Mouse (Mus musculus) small intestine, adult 2 months (tissue): Measurements from ENCODE around the gene Vstm5.

ENCODE experiments used
- CTCF ChIP-seq: fragments of 200-500 bp; IDR thresholded peaks from 2 replicates; pipeline ENCODE4 v1.5.1; 2012; ENCODE audit warnings: low read depth, mild to moderate bottlenecking, control low read depth, inconsistent platforms, low read length, moderate library complexity, mixed read lengths; ENCODE audit not compliant: insufficient replicate concordance, insufficient read length; ENCODE audit errors: extremely low read depth
- POLR2A ChIP-seq: fragments of 200-500 bp; IDR thresholded peaks from 2 replicates; pipeline ENCODE4 v1.6.1; 2012; ENCODE audit warnings: low read depth, mild to moderate bottlenecking, control low read depth, inconsistent platforms, low read length, moderate library complexity

GRCm38 (mm10) chr9:15288402-15288801 is 49.6 kb downstream of the Vstm5 start:
- TF ChIP-seq POLR2A, result no peak
- TF ChIP-seq CTCF, result no peak
